Mouse (Mus musculus): ENCODE data around the gene Brf1.

- no peak for TF ChIP-seq CTCF (IDR thresholded peaks at IDR 0.05; ENCODE audit: control insufficient read depth, insufficient read depth, insufficient read length)
- TF ChIP-seq MYOG (IDR thresholded peaks at IDR 0.05; ENCODE audit: control insufficient read depth, extremely low read depth, insufficient read length): no peak
- no peak for TF ChIP-seq MAX (IDR thresholded peaks at IDR 0.05)
- no peak for TF ChIP-seq CEBPB (IDR thresholded peaks at IDR 0.05; ENCODE audit: low read depth)
- no peak for TF ChIP-seq USF1 (IDR thresholded peaks at IDR 0.05; ENCODE audit: low read depth)
- TF ChIP-seq FOSL1 (IDR thresholded peaks at IDR 0.05; ENCODE audit: insufficient read depth, low read length, poor library complexity, severe bottlenecking): no peak
Measured at GRCm38 (mm10) chr12:113031441-113031840, 30.9 kb upstream of the Brf1 start.

All from C2C12 (cell line).